Mouse (Mus musculus) lung, postnatal 0 days (tissue): Measurements from ENCODE around the gene Eef1a2.

Experiments used
- CTCF ChIP-seq: IDR thresholded peaks from 2 replicates; pipeline ENCODE4 v1.5.1; 2016; ENCODE audit warnings: antibody characterized with exemption, mild to moderate bottlenecking
- EP300 ChIP-seq: IDR thresholded peaks from 2 replicates; pipeline ENCODE4 v1.6.1; 2016; ENCODE audit warnings: antibody characterized with exemption, mild to moderate bottlenecking, control low read depth

DNA sequence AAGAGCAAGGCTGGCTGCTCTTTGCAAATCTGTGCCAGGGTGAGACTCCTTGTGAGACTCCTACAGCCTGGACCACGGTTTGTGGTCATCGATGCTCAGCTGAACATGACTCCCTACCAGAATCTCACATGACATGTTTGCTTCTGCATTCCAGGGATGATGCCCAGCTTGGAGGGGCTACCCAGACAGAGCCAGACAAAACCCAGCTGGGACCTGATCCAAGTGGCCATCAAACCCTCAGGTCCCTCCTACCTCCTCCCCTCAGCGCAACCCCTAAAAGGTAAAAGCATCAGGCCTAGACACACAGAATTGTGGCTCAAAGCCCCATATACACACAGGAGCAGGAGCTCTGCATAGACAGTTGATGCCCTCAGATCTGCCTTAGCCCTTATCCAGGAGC lies 2.5 kb downstream of the Eef1a2 start:
- no peak for TF ChIP-seq CTCF
- no peak for TF ChIP-seq EP300
